Mouse (Mus musculus): ENCODE data around the gene Cnga2. TPM values are rescaled to one million over a fixed set of nuclear protein-coding genes. Genes with fewer than 3 reads are reported as not detected.

Gene Cnga2
- 0.47 and 0.49 TPM in 2 replicates for polyA plus RNA-seq (2012; rRNA removed)

DNA sequence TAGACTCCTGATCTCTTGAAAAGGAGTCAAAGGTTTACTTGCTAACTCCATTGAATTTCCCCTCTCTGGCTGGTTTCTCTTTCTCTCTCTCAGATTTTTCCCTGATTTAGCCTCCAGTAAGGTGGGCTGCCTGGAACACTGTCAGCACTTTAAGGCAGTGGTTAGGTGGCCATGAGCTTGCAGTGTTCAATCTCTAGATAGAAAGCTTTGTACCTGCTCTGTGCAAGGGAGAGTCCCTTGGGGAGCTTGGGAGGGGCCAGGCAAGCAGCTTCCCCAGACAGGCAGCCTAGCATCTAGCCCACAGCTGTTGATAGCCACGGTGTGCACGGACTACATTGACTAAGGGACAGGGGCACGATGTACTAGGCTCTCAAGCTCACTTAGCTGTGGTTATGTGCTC is at the start of gene Cnga2:
Gene Cnga2, plus strand, starts transcription at position 301 of the 400 bp plus-strand sequence.

GRCm38 (mm10) chrX:71962073-71963051 is 29.3 kb upstream of the Cnga2 start, which contains the start of gene Prrg3:
Gene Prrg3 (plus strand): TSS chrX:71962624.

DNA sequence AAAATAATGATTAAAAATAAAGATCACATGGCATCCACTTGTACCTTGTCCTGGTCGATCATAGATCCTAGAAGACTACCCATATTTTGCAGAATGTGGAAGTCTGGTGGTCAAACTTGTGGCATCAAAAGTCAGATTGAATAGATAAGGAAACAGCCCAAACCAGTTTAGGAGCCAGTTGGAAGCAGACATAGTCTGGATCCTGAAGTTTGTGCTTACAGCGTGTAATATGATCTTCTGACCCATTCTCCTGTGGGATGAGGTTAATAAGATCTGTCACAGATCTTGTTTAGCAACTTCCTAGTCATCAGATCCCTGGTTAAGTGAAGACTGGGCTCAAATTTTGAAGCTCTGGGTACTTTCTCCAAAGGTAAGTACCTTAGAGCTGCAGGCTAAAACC is 19.0 kb upstream of the Cnga2 start, which contains the start of gene Fate1:
Gene Fate1, plus strand, starts transcription at position 301 of the 400 bp plus-strand sequence.

Other genes with a start within 250 kb of the Cnga2 start
- 16.8 and 18.3 TPM in 2 replicates for gene Vma21, start 175.9 kb upstream of the Cnga2 start, polyA plus RNA-seq (2012; rRNA removed)
- gene Gm1141, start 70.8 kb upstream of the Cnga2 start, polyA plus RNA-seq (2012; rRNA removed) = 3.0 TPM in 2 replicates
- gene Prrg3, start 29.2 kb upstream of the Cnga2 start, polyA plus RNA-seq (2012; rRNA removed) = 24.8 and 25.6 TPM in 2 replicates
- gene Fate1, start 18.9 kb upstream of the Cnga2 start, polyA plus RNA-seq (2012; rRNA removed) = 0.14 and 0.23 TPM in 2 replicates
- not detected in 2 replicates for gene Magea4, start 230.2 kb downstream of the Cnga2 start, polyA plus RNA-seq (2012; rRNA removed)